Mouse (Mus musculus): ENCODE measurements around the gene Nup98. TPM values are rescaled to one million over a fixed set of nuclear protein-coding genes. Genes with fewer than 3 reads are reported as not detected.

The Nup98 gene
- 98.7 TPM for total RNA-seq (2023)

DNA sequence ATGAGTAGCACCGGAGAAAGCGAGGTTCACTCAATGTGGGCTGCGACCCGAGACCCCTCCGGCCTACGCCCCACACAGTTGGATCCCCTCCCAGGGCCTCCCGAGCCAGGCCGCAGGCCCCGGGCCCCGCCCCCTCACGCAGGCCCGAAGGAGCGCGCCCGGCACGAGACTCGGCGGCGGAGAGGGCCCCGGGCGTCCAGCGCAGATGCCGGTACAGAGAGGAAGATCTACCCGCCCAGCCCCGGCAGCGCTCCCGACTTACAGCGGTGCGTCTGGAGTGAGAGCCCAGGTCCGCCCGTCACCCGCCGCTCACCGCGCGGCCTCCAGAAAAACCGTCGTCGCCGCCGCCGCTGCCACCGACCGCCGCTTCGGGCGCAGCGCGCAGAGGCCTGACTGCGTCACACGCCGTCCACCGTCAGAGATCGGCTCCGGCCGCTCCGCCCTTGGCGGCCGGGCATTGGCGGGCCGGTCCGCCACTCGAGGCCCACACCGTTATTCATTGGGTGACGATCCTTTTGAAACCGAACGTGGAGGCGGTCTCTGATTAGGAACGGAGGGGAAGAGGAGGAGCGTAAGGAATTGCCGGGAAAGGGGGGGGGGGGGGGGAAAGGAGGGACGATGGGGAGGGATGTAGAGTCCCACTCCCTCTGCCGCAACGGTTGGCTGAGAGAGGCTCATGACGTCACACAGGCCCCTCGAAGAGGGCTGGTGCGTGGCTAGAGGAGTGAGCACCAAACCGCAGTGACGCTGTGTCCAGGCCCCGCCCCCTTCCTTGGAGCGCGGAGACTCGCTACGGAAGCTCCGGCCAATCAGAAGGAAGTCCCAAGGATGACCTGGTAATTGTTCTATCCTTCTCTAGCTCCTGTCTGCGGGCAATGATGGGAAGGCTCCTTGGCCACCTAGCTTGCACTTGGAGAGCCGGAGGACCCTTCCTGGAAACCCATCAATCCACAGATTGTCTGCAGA lies at the start of gene Nup98, which contains the start of gene Pgap2:
Nup98 (minus strand) TSS at position 421 of the 966 bp plus-strand sequence.
Pgap2 (plus strand) TSS at position 453 of the 966 bp plus-strand sequence.

GRCm38 (mm10) chr7:102255954-102256353 lies 46.0 kb upstream of the Nup98 start, which contains the start of gene Rhog:
Gene Rhog (minus strand): TSS chr7:102256054.

GRCm38 (mm10) chr7:102116579-102117331 lies 93.2 kb downstream of the Nup98 start, which contains the start of gene Chrna10:
Gene Chrna10 (minus strand): TSS chr7:102116828.

DNA sequence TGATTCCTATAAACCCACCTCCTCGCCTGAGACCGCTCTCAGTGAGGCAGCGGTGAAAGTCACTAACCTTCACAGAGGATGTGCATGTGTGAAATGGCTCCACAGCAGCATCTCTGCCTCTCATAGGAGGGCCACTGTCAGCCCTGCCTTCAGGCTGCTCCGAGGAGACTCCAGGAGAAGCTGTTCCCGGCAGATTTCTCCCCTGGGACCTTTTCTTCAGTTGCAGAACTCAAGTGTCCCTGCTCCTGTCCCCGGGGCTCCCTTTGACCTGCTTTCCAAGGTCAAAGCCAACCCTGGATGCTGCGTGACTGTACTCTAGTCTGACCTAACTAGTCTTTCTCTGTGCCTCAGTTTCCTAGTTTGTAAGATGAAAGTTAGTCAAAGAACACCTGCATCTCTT lies 100.8 kb downstream of the Nup98 start, which contains the start of gene Art5:
Art5 (minus strand) TSS at position 319 of the 400 bp plus-strand sequence.

GRCm38 (mm10) chr7:102101487-102101886 lies 108.5 kb downstream of the Nup98 start, which contains the start of gene Art1:
Gene Art1 (plus strand): TSS chr7:102101743.

DNA sequence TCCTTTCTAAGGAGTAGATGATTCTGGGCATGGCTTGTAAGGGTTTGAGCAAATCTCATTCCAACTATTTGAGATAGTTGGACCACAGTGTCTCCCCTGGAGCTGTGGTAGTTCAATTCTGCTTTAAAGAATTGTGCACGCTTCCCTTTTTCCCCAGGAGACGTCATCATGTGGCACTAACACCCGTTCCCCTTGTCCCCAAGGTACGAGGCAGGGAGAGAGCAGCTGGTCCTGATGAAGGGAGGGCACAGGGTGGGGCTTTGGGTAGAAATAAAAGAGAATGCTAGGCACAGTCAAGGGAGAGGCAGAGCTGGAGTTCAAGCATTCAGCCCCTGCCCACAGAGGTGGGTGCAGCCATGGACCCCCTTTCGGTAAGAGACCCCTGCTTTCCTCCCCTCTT lies 127.2 kb downstream of the Nup98 start, which contains the start of gene Trpc2:
Trpc2 (plus strand) TSS at position 301 of the 400 bp plus-strand sequence.

Other genes with a start within 250 kb of the Nup98 start
- 8.1 TPM for gene Il18bp, start 191.5 kb downstream of the Nup98 start, total RNA-seq (2023)
- gene Rnf121, start 144.7 kb downstream of the Nup98 start, total RNA-seq (2023), result 31.0 TPM
- 47.9 TPM for gene Xndc1, start 144.7 kb downstream of the Nup98 start, total RNA-seq (2023)
- 7.1 TPM for gene Xntrpc, start 144.5 kb downstream of the Nup98 start, total RNA-seq (2023)
- gene Trpc2, start 127.1 kb downstream of the Nup98 start, total RNA-seq (2023), result not detected
- 0.40 TPM for gene Art1, start 108.4 kb downstream of the Nup98 start, total RNA-seq (2023)
- gene Art5, start 100.7 kb downstream of the Nup98 start, total RNA-seq (2023), result 0.49 TPM
- gene Chrna10, start 93.3 kb downstream of the Nup98 start, total RNA-seq (2023), result not detected
- gene Pgap2, start within 50 bp of the Nup98 start, total RNA-seq (2023), result 35.3 TPM
- gene Rhog, start 45.9 kb upstream of the Nup98 start, total RNA-seq (2023), result 157 TPM
- gene Stim1, start 57.6 kb upstream of the Nup98 start, total RNA-seq (2023), result 174 TPM
- gene Rrm1, start 231.5 kb upstream of the Nup98 start, total RNA-seq (2023), result 34.5 TPM

Data from CD8-positive naive resting alpha-beta T cell, adult 57 days (primary cell).